Mouse (Mus musculus): ENCODE results near the gene Abi3.
"Not testable (repeated sequence)": the region's sequence is repeated elsewhere in the genome, so short reads cannot be mapped to it uniquely, and the experiment has no call there.

Gene Abi3

DNA sequence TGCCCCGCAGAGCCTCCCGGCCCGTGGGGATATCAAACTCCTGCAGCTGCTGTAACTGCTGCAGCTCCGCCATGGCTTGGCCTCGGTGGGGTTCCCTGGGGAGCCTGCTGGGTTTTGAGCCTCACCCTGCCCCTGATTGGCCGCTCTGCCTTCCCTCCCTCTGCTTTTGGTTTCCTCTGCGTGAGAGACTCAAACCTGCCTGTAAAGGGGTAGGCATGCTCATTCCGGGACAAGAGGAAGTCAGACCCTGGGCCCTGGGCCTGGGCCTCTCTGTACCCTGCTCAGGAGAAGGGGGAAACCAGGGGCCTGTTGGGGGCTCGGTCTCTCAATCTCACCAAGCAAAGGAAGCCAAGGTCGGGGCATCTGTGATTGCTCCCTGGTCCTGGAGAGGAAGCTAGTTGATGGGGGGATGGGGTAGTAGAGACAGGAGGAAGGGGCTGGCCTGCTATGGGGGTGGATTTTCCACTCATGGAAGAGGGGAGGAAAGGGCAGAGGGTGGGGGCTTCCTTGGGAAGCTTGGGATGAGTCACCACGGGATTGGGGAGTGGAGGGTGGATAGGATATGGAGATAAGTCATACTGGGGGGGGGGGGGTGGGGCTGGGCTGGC lies at the start of gene Abi3:
Gene Abi3 (minus strand): TSS at position 403 of the 608 bp plus-strand sequence.
- DNase-seq (ENCODE audit: low spot score), result peak; percentile 56

GRCm38 (mm10) chr11:95890462-95891051 lies 48.3 kb upstream of the Abi3 start:
- no peak for DNase-seq (ENCODE audit: low spot score)

DNA sequence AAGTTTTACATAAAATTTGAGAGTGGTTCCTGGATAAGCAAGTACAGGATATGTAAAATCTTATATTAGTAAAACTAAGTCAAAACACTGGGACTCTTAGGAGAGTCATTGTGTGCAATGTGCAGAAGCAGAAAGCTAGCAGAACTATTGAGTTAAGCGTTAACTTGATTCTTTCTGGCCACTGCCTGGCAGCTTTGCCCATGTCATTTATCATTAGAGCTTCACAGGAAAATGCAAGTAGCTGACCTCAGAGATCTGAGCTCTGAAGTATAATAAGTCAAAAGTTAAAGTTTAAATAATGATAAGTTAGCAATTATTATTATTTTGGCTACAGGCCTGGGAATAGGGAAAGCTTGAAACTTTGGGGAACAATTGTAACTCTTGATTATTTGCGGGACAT lies 37.6 kb upstream of the Abi3 start:
- DNase-seq (ENCODE audit: low spot score), result not testable (repeated sequence)

- DNase-seq (ENCODE audit: low spot score), result peak; percentile 45
Observed at GRCm38 (mm10) chr11:95876296-95876695, 34.0 kb upstream of the Abi3 start.

DNA sequence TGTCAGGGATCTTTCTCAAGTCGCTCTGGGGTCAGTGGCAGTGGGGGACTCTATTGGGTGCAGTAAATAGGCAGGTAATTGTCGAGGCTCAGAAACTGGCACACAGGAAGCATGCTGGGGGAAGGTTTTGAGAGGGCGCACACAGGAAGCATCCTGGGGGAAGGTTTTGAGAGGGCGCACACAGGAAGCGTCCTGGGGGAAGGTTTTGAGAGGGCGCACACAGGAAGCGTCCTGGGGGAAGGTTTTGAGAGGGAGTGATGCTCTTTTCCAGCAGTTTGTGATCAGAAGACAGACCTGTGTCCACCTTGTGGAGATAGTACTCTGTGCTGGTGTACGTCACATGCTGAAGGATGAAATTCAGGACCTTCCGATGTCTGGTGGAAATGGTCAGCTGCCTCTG lies 33.5 kb upstream of the Abi3 start:
- DNase-seq (ENCODE audit: low spot score), result no peak

GRCm38 (mm10) chr11:95869918-95870470 lies 27.7 kb upstream of the Abi3 start:
- DNase-seq (ENCODE audit: low spot score), result peak; percentile 3

GRCm38 (mm10) chr11:95869442-95869841 lies 27.2 kb upstream of the Abi3 start:
- DNase-seq (ENCODE audit: low spot score), result no peak

- DNase-seq (ENCODE audit: low spot score), result no peak
Observed at GRCm38 (mm10) chr11:95861397-95861796, 19.1 kb upstream of the Abi3 start.

DNA sequence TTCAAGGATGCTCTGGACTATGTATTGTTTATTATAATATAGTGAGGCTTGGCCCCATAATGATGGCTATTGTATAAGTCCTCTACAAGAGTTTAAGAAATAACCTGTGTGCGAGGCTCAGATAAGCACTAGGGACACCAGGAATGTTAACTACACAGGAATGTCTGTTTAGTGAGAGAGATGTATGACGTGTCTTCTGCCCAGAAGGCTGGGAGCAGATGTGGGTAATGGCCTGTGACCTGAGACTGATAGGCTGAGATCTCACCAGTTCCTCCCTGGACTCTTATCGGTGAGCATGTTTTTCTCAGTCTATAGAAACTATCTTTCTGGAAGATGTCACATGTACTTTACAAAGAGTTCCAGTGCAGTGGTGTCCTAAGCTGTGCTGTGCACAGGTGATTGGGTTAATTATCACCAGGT lies 17.8 kb upstream of the Abi3 start:
- no peak for DNase-seq (ENCODE audit: low spot score)

- DNase-seq (ENCODE audit: low spot score), result no peak
Observed at GRCm38 (mm10) chr11:95859468-95859855, 17.2 kb upstream of the Abi3 start.

DNA sequence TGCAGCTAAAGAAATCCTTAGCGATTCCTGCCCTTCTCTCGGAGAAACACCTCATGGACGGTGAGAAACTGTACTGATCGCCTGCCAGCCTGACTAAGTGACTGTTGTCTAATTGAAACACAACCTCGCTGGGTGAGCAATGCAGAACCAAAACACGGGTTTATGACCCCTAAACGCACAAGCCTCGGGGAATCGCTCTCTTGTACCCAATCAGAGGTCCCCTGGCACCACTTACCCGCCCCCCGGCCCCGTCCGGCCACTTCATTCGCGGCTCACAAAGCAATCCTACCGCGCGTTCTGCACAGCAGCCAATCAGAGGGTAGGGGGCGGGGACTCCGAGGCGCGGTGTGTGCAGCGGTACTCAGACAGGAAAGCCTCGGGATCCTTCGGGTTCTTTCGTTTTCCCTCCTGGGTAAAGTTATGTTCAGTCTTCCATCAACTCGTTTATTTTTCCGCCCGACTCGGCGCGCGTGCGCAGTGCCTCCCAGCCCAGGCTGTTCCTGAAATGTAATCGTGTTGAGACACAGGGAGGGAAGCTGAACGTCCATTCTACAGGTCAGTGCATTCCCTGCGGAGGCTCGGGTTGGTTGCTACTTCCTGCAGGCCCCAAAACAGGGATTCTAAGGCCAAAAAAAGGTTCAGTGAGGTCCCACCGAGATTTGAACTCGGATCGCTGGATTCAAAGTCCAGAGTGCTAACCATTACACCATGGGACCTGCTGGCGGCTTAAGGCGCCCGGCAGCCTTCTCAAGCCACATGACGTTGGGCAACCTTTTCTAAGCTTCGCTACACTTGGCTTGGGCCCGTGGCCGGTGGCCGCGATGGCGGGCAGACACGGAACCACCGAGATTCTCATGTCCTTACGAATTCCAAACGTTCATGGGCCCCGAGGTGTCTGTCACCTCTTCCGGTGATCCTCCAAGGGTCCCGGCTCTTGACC lies 16.5 kb upstream of the Abi3 start:
- DNase-seq (ENCODE audit: low spot score), result peak; percentile 93

GRCm38 (mm10) chr11:95857716-95858527 lies 15.6 kb upstream of the Abi3 start:
- DNase-seq (ENCODE audit: low spot score), result no peak

DNA sequence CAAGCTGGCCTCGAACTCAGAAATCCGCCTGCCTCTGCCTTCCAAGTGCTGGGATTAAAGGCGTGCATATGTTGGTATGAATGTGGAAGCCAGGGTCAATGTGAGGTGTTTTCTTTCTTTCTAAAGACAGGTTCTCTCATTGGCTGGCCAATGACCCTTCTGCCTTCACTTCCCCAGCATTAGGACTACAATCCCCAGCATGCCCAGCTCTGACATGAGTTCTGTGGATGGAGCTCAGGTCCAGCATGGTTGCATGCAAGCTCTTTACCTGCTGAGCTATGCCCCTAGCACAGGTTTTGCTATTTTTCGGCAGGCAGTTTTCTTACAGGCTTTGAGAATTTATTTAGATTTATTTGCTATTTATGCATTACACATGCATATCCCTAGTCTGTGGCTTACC lies 15.0 kb upstream of the Abi3 start:
- no peak for DNase-seq (ENCODE audit: low spot score)

- DNase-seq (ENCODE audit: low spot score), result no peak
Observed at GRCm38 (mm10) chr11:95853684-95854083, 11.4 kb upstream of the Abi3 start.

GRCm38 (mm10) chr11:95850898-95851297 lies 8.6 kb upstream of the Abi3 start:
- no peak for DNase-seq (ENCODE audit: low spot score)

DNA sequence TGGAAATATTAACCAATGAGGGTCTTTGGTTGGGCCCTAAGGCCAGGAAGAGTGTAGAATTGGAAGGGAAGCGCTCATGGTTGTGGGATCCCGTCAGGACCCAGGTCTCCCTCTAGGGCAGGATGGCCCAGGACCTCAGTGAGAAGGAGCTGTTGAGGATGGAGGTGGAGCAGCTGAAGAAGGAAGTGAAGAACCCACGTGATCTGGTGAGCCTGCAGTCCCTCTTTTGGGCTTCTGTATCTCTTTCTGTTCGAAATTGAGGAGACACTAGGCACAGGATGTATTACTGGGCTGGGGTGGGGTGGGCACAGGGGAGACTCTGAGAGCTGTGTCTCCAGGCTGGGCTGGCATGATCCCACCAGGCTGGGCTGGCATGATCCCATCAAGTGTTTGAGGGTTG lies 2.7 kb upstream of the Abi3 start:
- no peak for DNase-seq (ENCODE audit: low spot score)

DNA sequence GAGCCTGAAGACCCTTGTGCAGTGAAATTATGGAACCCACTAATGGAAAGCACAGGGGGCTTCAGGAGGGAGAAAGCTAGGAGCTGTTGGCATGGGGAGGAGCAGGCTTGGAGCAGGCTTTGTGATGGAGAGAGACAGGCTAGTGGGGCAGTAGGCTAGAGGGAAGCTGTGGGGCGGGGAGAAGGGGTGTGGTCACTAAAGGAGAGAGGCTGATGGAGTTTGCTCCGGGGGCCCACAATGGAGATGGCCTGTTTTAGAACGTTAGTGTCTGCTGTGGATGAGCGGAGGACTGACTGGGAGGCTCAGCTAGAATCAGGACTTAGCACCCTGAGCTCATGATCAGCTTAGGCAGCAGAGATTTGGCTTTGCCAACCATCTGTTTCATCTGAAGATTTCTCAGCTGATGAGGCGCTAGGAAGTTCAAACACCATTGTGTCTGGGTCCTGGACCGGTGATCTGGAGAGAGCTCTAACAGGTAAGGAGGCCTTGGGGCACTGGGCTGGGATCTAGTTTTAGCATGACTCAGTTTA lies 1.2 kb upstream of the Abi3 start:
- DNase-seq (ENCODE audit: low spot score), result no peak

- no peak for DNase-seq (ENCODE audit: low spot score)
Observed at GRCm38 (mm10) chr11:95842953-95843352, 677 bp upstream of the Abi3 start.

DNA sequence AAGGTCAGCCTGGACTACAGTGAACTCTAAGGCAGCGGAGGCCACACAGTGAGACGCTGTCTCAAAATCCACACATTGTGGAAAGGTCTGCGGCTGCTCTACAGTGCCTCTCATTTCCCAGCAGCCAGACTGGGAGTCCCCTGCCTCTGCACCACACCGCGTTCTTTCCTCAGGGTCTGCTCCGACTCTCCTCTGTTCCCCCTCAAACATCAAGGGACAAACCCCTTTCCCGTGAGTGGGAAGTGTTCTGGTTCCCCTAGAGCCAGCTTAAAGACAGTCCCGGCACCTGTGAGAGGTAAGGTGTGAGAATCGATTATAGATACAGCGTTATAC lies 812 bp downstream of the Abi3 start:
- DNase-seq (ENCODE audit: low spot score), result no peak

GRCm38 (mm10) chr11:95840694-95841497 lies 1.4 kb downstream of the Abi3 start:
- DNase-seq (ENCODE audit: low spot score), result no peak

Data from spleen, adult 12 weeks (tissue).